Mouse (Mus musculus) thymus, adult 2 months (tissue): ENCODE measurements at regions not wholly inside any gene's neighbourhood (a gene's known extent, or its start where the extent isn't known, plus 50 kb on each side); places are given as distances from the start of the nearest gene placed in this dataset.

Experiments
- DNase-seq: peaks from one replicate; pipeline ENCODE4 v3.0.0; 2021
- H3K27ac ChIP-seq: fragments of 200-500 bp; 2 replicates; pipeline ENCODE4 v1.5.1; 2012; ENCODE audit warnings: low read length, control low read depth; ENCODE audit not compliant: control insufficient read depth, insufficient read depth
- H3K27me3 ChIP-seq: fragments of 200-500 bp; 2 replicates; pipeline ENCODE4 v1.6.1; 2012; ENCODE audit warnings: mild to moderate bottlenecking, low read length, moderate library complexity, mixed read lengths; ENCODE audit not compliant: control insufficient read depth, insufficient read depth
- H3K36me3 ChIP-seq: fragments of 200-500 bp; 2 replicates; pipeline ENCODE4 v1.6.1; 2012; ENCODE audit warnings: mild to moderate bottlenecking, low read length, moderate library complexity; ENCODE audit not compliant: control insufficient read depth, insufficient read depth
- H3K4me1 ChIP-seq: fragments of 200-500 bp; replicated peaks from 2 replicates; pipeline ENCODE4 v1.6.1; 2012; ENCODE audit warnings: low read length; ENCODE audit not compliant: control insufficient read depth, insufficient read depth
- H3K4me3 ChIP-seq: fragments of 200-500 bp; 2 replicates; pipeline ENCODE4 v1.5.1; 2012; ENCODE audit warnings: mild to moderate bottlenecking, low read length, control low read depth, moderate library complexity; ENCODE audit not compliant: control insufficient read depth, insufficient read depth
- CTCF ChIP-seq: fragments of 200-500 bp; IDR thresholded peaks from 2 replicates; pipeline ENCODE4 v1.5.1; 2012; ENCODE audit warnings: mild to moderate bottlenecking, control low read depth, low read length, moderate library complexity, borderline replicate concordance; ENCODE audit not compliant: control insufficient read depth, poor library complexity, insufficient read depth; ENCODE audit errors: extremely low read depth
- POLR2A ChIP-seq: fragments of 200-500 bp; IDR thresholded peaks from 2 replicates; pipeline ENCODE4 v1.6.1; 2012; ENCODE audit warnings: mild to moderate bottlenecking, low read length, control low read depth, moderate library complexity; ENCODE audit not compliant: control insufficient read depth, poor library complexity, insufficient read depth; ENCODE audit errors: extremely low read depth
- WGBS: fragments of 180-500 bp; shearing (Covaris S2); methylation state at CpG from one replicate; pipeline ENCODE4 v1.1.7; 2018; 5-methylcytosine and 5-hydroxymethylcytosine counted together

GRCm38 (mm10) chr3:130972126-130972525 is 138.1 kb upstream of the Lef1 start:
- Histone ChIP-seq H3K36me3 (no peaks in the 10 kb centered on the region), H3K27ac (no peak overlapping the region), H3K4me1 (peaks cover 22% of the 10 kb centered on the region), H3K4me3 (no peak overlapping the region), H3K27me3 (no peaks in the 10 kb centered on the region)
- DNase-seq, result no peak
- TF ChIP-seq POLR2A (no peak), CTCF (no peak)
- 91% methylated on average over 2 of the region's 2 CpGs for WGBS

DNA sequence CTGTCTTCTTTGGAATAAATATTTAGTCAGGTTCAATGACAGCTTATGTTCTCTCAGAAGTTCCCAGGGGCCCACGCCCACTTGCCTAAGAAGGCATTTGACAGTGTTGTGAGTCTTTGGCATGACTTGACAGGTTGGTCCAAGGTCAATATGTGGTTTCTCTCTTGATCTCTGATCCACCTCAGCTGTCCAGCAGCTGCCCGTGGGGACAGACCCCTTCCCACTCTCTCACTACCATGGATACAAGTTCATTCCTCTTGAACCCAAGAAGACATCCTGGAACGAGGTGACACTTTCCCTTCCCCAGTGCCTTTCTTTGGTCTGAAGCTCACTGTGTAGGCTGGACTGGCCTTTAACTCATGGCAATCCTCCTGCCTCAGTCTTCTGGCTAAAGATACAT is 145.0 kb upstream of the Lef1 start:
- Histone ChIP-seq H3K4me3 (no peak overlapping the region), H3K27me3 (no peaks in the 10 kb centered on the region), H3K4me1 (peaks cover 18% of the 10 kb centered on the region), H3K36me3 (no peaks in the 10 kb centered on the region), H3K27ac (no peak overlapping the region)
- TF ChIP-seq CTCF (no peak), POLR2A (no peak)
- DNase-seq, result no peak
- 94% methylated on average over 3 of the region's 3 CpGs for WGBS

- WGBS, result 80% methylated on average over 6 of the region's 6 CpGs
Measured at GRCm38 (mm10) chr3:130964088-130964487, 146.2 kb upstream of the Lef1 start.

DNA sequence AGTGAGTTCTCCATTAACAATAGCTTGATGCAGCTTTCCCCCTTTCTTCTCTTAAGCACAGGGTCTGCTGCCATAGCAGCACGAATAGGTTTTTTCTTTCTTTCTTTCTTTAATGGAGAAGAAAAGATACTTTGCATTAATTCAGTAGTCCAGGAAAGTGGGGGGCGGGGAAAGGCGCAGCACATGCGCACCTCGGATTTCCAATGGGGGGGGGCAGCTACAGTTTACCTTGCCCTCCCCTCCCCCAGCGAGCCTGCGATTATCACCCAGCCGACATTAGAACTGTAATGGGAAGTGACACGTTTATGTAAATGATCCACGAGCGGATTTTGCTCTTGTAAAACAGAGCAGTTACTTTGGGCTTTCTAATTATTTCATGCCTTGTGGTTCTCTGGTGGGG is 146.6 kb upstream of the Lef1 start:
- no peaks in the 10 kb centered on the region for H3K27me3 ChIP-seq
- H3K27ac ChIP-seq, result no peak overlapping the region
- H3K36me3 ChIP-seq, result no peaks in the 10 kb centered on the region
- H3K4me3 ChIP-seq, result no peak overlapping the region
- DNase-seq, result no peak
- TF ChIP-seq POLR2A (no peak), CTCF (no peak)
- WGBS, result 54% methylated on average over 11 of the region's 11 CpGs
- H3K4me1 ChIP-seq, result peaks cover 13% of the 10 kb centered on the region

More at GRCm38 (mm10) chr3:130964088-130964487, 146.2 kb upstream of the Lef1 start:
- DNase-seq, result no peak
- no peaks in the 10 kb centered on the region for H3K27me3 ChIP-seq
- no peak overlapping the region for H3K4me3 ChIP-seq
- TF ChIP-seq POLR2A, result no peak
- TF ChIP-seq CTCF, result no peak
- no peak overlapping the region for H3K27ac ChIP-seq
- no peaks in the 10 kb centered on the region for H3K36me3 ChIP-seq
- H3K4me1 ChIP-seq, result peaks cover 16% of the 10 kb centered on the region

GRCm38 (mm10) chr3:130962701-130963472 is 147.4 kb upstream of the Lef1 start:
- H3K4me3 ChIP-seq, result no peak overlapping the region
- H3K4me1 ChIP-seq, result peaks cover 11% of the 10 kb centered on the region; the same call in 1 of the 2 replicates
- no peaks in the 10 kb centered on the region for H3K36me3 ChIP-seq
- TF ChIP-seq POLR2A (no peak), CTCF (no peak)
- no peaks in the 10 kb centered on the region for H3K27me3 ChIP-seq
- no peak overlapping the region for H3K27ac ChIP-seq
- DNase-seq, result no peak
- 91% methylated on average over 12 of the region's 12 CpGs for WGBS

- Histone ChIP-seq H3K36me3 (no peaks in the 10 kb centered on the region), H3K4me3 (no peak overlapping the region), H3K27me3 (no peaks in the 10 kb centered on the region), H3K4me1 (0 out of 2 replicates have a peak, but pooled peaks cover 9% of the 10 kb centered on the region), H3K27ac (no peak overlapping the region)
- no peak for TF ChIP-seq CTCF
- no peak for TF ChIP-seq POLR2A
- no peak for DNase-seq
- 91% methylated on average over 14 of the region's 14 CpGs for WGBS
Measured at GRCm38 (mm10) chr3:130962151-130962633, 148.1 kb upstream of the Lef1 start.

GRCm38 (mm10) chr3:130961704-130962103 is 148.6 kb upstream of the Lef1 start:
- Histone ChIP-seq H3K4me3 (no peak overlapping the region), H3K36me3 (no peaks in the 10 kb centered on the region), H3K27me3 (no peaks in the 10 kb centered on the region), H3K27ac (no peak overlapping the region), H3K4me1 (0 out of 2 replicates have a peak, but pooled peaks cover 9% of the 10 kb centered on the region)
- 93% methylated on average over 6 of the region's 6 CpGs for WGBS
- TF ChIP-seq CTCF (no peak), POLR2A (no peak)
- DNase-seq, result no peak
